Mouse (Mus musculus) mouse trophoblast stem cell (cell line): ENCODE results near the gene Zfp512b.

Experiments used
- in situ Hi-C, 2 experiments: fragments of 300-500 bp; cut with MseI, MboI; formaldehyde crosslinking; loops; 2 replicates in 1 of 2; 3 replicates in 1 of 2; pipeline ENCODE4 v1.15.1; 2025

The Zfp512b gene

DNA sequence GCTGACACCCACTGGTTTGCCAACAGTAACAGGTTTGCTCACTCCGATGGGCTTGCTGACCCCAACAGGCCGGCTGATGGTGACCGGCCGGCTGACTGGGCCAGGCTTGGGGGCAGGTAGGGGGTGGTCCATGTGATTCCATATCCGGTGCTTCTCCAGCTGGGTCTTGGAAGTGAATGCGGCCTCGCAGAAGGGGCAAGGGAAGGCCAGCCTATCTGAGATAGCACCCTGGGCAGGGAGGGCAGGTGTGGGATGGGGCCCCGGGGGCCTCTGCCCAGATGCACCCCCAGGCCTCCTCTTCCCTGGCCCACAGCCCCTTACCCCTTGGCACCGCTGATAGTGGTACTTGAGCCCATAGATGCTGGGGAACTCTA is 2.9 kb downstream of the Zfp512b start:
- in situ Hi-C loops, result no loop called here

DNA sequence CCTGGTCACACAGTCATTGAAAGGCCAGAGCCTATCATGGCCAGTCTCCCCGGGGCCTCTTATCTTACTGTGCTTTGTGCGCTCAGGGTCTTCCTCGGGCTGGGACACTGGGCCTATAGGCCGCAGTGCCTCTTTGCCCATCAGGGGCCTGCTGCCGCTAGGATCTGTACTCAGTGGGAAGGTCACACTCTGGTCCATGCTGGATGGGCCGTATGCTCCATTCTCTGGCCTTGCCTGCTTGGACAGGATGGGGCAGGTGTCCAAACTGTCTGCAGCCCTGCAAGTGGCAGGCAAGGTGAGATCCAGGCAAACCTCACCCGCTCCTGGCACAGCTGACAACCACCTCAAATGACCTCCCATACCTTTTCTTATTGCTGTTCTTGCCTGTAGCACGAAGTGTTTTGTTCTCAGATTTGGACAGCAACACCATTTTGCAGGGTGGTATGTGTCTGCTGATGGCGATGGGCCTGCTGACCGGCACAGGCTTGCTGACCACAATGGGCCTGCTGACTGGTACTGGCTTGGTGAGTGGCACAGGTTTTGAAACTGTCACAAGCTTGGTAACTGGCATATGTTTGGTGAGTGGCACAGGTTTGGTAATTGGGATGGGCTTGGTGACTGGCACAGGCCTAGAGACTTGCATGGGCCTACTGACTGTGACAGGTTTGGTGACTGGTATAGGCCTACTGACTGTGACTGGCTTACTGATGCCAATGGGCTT is 3.4 kb downstream of the Zfp512b start:
- in situ Hi-C loops, result no loop called here

DNA sequence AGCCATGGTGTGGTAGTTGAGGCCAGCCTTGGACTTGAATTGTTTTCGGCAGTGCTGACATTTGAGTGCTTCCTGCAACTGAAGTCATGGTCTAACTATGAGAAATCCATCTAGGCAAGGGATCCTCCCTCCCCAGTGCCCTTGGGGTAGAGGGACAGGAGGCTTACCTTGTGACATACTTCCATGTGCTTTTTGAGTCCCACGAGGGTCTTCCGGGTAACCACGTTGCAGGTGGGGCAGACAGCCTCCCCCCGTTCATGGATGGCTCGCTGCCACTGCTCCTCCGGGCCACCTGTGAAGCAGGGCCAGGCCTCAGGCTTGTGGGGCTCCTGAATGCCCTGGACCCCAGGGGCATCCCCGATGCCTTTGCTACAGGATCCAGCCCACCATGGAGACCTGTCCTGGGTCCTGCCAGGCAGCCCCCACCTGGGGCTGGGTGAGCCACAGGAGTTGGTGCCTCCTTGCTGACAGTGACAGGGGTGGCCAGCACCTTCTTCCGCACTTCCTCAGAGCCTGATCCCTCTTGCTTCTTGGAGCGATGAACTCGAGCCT is 4.3 kb downstream of the Zfp512b start:
- in situ Hi-C loops, result no loop called here

DNA sequence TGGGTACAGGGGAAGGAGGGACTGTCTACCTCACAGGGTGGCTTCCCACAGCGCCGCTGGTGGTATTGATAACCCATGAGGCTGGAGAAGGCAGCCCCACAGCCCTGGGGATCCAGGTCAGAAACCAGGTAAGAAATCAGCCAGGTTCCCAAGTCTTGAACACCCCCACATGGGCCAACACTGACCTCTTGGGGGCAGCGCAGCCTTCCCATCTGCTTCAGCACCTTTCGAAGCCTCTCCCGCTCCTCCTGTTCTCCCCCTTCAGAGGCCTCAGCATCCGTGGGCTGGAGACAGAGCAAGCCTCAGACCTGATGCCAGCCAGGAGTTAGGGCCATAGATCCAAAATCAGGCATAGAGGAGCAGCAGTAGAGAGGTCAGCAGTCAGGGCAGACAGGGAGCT is 4.8 kb downstream of the Zfp512b start:
- in situ Hi-C loops, result no loop called here

DNA sequence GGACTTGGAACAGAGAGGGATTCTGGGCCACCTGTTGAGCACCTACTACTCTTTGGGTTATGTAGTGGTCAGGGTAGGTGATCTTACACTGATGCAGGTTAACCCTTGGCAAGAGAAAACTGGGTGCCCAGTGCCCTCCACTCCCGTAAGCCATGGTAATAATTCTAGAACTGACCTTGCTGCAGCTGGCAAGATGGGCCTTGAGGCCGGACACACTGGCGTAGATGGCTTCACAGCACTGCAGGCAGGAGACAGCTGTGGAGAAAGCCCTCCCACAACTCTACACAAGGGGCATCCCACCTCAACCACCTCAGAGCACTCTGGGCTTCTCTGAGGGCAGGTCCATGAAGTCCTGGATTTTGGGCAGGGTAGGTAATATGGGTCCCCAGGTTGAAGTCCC is 6.5 kb downstream of the Zfp512b start:
- in situ Hi-C loops, result no loop called here

DNA sequence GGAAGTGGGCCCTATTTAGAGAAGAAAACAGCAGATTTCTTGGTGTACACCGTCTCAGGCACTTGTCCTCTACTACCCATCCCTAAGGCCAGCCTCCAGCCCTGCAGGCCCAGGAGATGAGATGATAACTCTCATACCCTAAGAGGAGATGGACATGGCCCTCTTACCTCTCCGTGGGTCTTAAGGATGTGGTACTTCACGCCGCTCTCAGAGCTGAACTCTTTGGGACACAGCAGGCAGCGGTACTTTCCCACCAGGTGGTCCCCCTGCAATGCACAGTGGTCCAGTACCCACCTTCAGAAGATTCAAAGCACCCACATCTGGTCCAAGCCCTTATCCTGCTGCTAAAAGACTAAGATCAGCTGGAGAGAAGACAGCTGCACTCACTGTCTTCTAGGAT is 7.1 kb downstream of the Zfp512b start:
- in situ Hi-C loops, result no loop called here

DNA sequence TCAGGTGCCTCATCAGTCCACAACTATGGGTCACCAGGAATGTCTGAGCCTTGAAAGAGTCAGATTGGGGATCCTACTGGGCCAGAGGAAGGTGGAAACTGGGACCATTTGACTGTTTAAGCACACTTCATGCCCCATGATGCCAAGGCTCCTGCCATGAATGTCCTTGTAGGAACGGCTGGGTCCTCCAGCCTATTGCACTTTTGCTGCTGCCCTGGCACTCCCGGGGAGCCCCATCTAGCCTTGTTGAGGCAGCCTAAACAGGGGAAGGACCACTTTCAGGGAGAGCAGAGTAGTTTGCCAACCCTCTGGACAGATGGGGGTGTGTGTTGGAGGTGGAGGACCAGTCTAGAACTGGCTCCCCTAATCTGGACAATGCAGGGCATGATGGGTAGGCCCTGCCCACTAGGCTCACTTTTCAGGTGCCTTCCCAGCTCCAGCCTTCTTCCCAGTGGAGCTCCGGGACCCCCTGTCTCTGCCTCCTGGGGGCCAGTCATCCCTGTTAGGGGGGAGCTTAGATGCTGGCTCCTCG is 8.1 kb downstream of the Zfp512b start, which contains the start of gene Uckl1:
Gene Uckl1 (minus strand): TSS at position 482 of the 532 bp plus-strand sequence.
- in situ Hi-C loops, result no loop called here

DNA sequence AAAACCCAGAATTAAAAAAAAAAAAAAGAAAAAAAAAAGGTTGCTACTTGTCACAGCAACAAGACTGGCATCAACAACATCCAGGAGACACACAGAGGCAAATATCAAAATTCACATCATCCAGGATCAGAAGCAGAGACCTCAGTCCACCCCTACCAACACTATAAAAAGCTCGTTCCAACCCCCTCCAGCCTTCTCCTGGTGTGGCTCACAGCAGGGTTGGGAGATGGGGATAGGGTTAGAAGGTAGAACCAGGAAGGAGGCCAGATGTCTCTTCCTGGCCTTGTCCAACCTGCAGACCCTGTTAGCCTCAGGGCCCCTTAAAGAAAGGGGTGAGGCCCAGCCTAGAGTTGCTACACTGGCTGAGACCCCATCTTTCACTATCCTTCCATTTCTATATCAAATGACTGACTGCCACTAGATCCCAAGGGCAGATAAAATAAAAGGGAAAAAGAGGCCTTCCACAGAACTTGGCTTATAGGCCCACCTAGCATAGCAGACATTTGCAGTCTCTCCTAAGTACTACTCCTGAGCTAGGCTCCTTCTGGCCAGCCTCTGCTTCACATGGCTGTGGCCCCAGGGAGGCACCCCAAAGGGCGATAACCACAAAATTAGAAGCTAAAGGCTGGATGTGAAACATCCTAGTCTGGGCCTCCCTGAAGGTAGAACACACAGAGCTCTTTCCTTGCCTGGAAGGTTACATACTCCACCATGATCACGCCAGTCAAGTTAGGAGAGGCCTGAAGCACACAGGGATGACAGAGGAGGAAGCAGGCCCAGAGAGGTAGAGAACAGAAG is 8.9 kb downstream of the Zfp512b start:
- in situ Hi-C loops, result no loop called here

DNA sequence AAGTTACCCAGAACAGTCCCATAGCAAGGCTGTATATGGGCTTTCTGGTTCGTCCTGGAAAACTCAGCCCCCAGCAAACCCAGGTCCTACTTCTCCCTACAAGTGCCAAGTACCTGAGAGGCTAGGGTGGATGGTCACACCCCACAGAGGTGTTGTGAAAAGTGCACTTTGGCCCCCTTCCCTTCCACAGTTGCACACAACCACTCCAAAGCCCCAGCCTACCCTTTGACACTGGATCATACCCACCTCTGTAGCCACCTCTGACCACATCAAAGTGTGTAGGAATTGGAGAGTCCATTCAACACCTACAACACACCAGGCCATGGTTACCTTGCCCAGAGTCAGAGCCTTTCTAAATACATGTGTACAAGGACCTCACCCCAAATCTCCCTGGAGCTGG is 9.7 kb downstream of the Zfp512b start:
- in situ Hi-C loops, result no loop called here

DNA sequence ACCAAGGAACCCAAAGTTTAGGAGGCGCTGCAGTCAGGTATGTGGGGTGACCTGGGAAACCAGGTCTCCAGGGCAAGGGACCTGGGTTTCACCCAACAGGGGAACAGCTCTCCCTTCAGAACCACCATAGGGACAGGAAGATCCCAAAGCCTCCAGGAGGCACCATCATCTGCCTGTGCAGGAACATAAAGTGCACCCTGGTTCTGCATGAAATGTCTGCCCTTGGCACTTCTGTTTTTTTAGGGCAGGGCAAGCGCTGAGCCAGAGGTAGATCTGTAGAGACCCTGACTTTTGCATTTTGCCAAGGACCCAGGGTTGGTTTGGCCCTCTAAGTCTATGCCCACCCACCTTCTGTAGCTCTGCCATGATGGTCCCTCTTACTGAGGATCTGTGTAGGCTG is 10.2 kb downstream of the Zfp512b start:
- in situ Hi-C loops, result no loop called here

DNA sequence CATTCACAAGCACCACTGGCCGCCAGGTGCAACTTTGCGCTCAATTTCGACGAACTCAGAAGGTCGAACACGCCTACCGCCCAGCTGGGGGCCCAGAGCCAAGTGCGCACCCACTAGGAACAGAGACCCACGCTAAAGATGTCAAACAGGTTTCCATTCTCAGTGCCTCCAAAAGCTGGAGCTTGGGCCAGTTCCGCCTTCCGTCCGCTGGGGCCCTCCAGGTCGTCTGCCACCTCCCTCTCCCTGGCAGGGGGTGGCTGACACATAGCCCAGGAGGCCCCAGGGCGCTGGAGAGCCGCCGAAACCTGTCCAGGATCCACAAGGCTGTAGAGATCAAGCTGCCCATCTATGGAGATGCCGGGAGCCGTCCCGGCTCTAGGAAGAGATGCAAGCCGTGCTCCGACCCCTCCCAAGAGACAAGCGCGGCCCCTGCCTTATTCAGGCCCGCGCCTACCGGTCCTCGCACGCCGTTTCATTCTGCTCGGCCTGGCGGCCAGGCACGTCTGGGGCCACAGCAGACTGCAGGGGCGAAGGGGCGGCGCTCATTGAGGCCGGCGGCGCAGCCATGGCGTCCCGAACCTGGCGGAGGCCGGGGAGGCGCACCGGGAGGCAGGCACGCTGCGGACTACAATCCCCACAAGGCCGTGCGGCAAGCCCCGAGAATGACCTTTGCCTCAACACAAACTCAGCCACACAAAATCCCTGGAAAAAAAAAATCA is 11.0 kb downstream of the Zfp512b start:
- in situ Hi-C loops, result no loop called here

DNA sequence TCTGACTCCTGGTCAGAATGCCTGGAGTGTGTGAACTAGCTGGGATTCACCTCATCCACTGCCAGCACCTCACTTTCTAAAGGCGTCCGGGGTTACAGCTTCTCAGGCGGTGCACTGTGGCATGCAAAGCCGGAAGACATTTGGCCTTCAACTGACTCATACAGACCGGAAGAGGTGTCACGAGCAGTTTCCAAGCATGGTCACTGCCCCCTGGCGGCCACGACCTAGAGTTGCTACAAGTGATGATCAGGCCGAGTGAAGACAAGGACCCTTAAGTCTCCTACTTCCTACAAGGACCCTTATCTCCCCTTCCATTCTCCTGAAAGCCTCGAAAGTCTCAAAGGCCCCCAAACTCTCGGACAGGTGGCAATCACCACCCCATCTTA is 11.6 kb downstream of the Zfp512b start:
- in situ Hi-C loops, result no loop called here

DNA sequence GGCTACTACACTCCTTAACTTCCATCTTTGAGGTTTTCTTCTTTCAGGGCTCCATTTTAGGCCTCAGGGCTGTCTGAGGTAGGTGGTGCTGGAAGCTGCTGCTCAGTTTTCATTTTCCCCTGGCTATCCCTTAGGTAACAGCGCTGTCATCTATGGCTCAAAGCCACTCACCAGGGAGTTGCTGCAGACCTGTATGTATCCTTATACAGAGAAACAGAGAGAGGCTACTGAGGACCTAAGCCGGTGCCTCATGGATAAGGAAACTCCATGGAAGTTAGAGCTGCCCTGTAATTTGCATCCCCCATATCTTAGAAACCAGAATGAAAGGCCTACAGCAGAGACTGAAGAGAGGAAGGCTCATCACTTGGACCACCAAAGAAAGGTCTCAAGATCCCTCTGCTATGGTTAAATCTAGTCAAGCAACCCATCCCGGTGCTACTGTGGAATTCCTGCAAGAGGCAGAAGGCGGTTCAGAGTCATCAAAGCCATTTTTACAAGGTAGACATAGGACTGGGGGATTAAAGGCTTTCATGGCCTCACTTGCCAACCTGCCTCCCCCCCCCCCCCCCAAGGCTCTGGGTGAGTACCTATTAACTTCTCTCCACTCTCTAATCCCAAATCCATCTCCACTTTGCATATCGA is 12.4 kb downstream of the Zfp512b start:
- in situ Hi-C loops, result no loop called here

DNA sequence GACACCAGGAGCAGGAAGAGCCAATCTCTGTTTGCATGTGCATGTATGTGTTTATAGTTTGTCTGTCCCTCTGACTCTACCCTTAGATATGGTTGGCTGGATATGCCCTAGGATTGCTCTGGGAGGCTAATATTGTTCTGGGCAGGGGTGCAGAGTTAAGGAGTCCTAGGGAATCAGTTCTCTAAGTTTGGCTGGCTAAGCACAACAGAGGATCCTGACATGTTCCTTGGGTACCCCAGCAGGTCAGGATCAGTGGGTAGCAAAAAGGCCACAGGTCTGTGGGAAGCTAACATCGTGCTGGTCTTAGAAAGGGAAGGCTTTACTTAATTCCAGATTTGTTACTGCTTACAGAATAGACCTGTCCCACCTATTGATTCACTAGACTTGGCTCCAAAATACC is 12.9 kb downstream of the Zfp512b start:
- in situ Hi-C loops, result no loop called here

DNA sequence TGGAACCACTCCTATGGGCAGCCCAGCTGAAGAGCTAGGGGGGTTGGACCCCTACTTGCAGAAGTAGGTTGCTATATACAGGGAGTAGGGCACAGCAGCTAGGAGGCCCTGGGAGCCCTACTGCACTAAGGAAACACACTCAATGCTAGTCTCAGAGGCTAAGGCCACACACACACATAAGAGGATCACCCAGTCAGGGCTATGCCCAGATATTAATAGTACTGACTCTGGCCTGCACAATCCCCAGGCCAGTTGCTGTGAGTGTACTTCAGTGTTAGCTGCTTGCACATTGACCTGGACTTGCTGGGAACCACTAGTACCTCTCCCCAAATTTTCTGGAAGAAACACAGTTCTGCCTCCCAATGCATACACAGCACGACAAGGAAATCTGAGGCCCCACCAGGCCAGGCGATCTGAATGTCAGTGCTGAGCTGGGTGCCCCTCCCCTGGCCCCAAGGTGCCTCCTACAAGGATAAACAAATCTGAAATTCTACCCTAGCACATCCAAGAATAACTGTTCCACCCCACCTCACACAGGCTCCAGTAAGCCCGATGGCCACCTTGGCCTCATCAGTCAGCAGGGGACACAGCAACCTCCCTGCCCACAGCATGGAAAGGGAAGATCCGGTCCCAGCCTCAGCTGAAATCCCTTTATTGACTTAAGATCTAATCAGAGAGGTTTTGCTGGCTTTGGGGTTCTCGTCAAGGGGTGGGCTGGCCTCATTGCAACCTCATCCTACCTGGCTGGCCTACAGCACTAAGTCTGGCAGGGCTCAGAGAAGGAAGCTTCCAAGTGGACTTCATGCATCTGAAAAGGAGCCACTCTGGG is 13.6 kb downstream of the Zfp512b start:
- in situ Hi-C loops, result no loop called here

DNA sequence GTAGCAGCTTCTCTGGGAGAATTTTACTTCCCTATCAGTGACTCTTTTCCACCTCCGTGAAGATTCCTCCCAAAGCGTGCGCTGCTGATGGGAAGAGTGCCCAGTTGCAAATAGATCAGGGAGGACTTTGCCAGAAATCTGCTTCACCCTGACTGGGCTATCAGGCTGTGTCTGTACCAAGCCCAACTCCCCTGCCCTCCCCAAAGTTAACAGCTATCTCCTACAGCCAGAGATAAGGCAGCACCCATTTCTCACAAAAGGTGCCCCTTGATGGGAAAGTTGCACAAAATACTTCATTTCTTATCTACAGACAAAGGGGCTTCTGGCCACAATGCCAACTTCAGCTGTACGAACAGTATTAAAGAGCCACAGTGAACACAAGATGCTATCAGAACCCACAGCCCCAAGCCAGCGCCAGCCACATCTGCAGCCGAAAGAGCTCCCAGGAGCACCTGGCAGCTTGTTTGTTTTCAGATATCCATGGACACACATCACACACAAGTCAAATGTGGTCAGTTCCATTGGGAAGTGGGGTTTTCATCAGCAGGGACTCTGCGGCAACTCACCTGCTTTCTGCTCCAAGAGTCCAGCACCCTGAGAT is 14.5 kb downstream of the Zfp512b start:
- in situ Hi-C loops, result no loop called here

DNA sequence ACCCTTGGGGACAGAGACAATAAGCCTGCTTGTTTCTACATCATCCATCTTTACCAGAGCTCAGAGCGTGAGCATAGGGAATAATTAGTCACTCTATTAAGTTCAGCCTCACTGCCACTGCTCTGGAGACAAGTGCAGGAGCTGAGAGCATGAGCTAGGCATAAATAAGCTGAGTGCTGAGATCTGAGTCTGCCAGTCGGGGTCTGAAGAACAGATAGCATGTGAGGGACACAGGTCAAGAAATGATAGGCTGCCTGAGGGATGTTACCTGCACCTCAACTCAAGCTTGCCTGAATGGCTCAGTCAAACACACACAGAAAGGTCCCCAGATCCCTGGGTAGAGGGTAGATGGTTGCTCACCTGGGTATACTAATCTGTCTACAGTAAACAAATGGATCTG is 15.5 kb downstream of the Zfp512b start:
- in situ Hi-C loops, result no loop called here

DNA sequence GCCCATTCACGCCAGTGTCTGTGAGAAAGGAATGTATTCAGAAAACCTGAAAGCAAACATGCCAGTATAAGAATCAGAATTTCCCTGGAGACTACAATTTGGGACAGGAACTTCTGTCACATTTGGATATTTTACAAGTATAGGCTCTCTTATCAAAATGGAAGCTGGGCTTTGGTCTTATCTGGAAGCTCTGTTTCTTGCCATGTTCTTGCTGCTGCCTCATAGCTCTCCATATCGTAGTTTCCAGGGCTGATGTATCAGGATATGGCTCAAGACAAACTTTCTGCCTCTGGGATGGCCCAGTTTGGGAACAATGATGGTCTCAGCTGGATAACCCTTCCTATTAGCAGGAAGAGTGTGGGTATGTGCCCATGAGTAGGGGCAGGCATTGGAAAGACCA is 16.0 kb downstream of the Zfp512b start:
- in situ Hi-C loops, result no loop called here

DNA sequence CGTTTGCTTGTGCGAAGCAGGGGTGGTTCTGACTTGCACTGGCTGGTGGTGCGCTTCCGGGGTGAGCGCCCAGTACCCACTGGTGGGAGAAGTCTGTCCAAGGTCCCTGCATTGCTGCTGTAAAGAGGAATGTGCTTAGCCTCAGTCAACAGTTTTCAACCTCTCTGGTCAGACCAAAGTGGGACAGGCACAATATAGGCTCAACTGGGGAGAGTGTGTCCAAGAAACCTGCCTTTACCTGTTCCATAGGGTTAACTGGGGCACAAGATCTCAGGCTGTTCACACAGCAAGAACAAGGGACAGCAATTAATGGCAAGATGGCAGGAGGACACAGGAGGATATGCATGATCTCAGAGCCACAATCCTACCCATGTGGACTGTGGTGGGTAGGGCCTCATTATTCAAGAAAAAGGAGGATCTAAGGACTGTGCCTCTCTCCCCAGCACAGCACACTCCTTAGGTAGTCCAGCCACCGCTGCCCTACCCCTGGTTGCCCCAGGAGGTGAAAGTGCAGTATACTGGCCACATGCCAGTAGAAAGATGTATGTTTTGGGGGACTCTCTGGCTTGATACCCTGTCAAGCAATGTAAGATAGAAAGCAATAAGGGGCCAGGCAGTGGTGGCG is 17.6 kb downstream of the Zfp512b start:
- in situ Hi-C loops, result no loop called here

DNA sequence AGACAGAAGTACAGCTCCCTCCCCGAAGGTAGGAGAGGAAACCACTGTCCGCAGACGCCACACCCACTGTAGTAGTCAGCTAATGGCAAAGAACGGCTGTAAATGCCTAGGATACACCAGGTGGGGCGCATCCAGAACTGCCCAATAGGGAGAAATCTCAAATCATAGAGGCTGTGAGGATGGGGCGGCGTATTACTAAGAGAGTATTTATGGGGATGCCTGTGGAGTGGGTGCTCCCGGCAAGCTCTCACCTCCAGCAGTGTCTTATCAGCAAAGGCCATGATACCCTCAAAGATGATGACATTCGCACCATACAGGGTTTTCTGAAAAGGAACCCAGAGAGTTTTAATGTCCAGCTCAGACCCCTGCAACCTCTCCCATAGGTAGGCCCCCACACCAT is 18.6 kb downstream of the Zfp512b start:
- in situ Hi-C loops, result no loop called here
